Mouse (Mus musculus) erythroblast, embryonic 14.5 days (primary cell): ENCODE measurements around the gene Atp8b4.

ENCODE experiments used
- GATA1 ChIP-seq: IDR thresholded peaks from 2 replicates; pipeline ENCODE4 v1.6.1; 2012; ENCODE audit warnings: low read length, inconsistent platforms, mixed read lengths
- TAL1 ChIP-seq: IDR thresholded peaks from 3 replicates; pipeline ENCODE4 v1.6.1; 2012; ENCODE audit warnings: low read length, inconsistent platforms, mixed read lengths

GRCm38 (mm10) chr2:126432481-126433066 is 67.9 kb downstream of the Atp8b4 start:
- no peak for TF ChIP-seq GATA1
- TF ChIP-seq TAL1: no peak
